Mouse (Mus musculus) adrenal gland, adult 2 months (tissue): ENCODE measurements around the gene Nkain4. TPM values are rescaled to one million over a fixed set of nuclear protein-coding genes. Genes with fewer than 3 reads are reported as not detected.

ENCODE experiments used
- DNase-seq: peaks from one replicate; pipeline ENCODE4 v3.0.0; 2021
- long read RNA-seq: library from polyadenylated mRNA; stranded (forward); transcript quantifications from one replicate; pipeline ENCODE4 v2.0.0, GENCODE M21; 2021
- polyA plus RNA-seq: library from polyadenylated mRNA; depleted of rRNA; stranded (reverse); fragments of >200 nt; gene quantifications from 2 replicates; pipeline ENCODE4 v1.2.3, GENCODE M21; 2012; rRNA removed
- total RNA-seq, 2 experiments: library from RNA; stranded (reverse); gene quantifications; 2 replicates each; pipeline ENCODE4 v1.2.3; 2021

Nkain4 gene
- total RNA-seq (1 to 10 TPM; 5.0 to 9.5 TPM), polyA plus RNA-seq (11.9 and 14.3 TPM in 2 replicates)
- long read RNA-seq, partial matches to known transcripts, result 0 of 2 reads
- long read RNA-seq, other reads (novel, unspliced or antisense), result 0 of 2 reads

- peak; percentile 41 for DNase-seq
These were observed at the start of gene Nkain4 for GRCm38 (mm10) chr2:180954061-180955047. TSS of gene Nkain4 (minus strand) at chr2:180954699.

GRCm38 (mm10) chr2:180996905-180997304 is 42.4 kb upstream of the Nkain4 start:
- DNase-seq, result no peak

- DNase-seq, result peak; percentile 50
These were observed 41.9 kb upstream of the Nkain4 start for GRCm38 (mm10) chr2:180996436-180996835.

- DNase-seq, result no peak
These were observed 41.0 kb upstream of the Nkain4 start for GRCm38 (mm10) chr2:180995457-180995856.

GRCm38 (mm10) chr2:180994360-180994759 is 39.9 kb upstream of the Nkain4 start:
- peak; percentile 45 for DNase-seq

GRCm38 (mm10) chr2:180990347-180990746 is 35.8 kb upstream of the Nkain4 start:
- DNase-seq, result no peak

- DNase-seq, result no peak
These were observed 34.4 kb upstream of the Nkain4 start for GRCm38 (mm10) chr2:180988948-180989347.

GRCm38 (mm10) chr2:180988347-180988913 is 33.9 kb upstream of the Nkain4 start:
- DNase-seq, result no peak

- DNase-seq, result no peak
These were observed 33.0 kb upstream of the Nkain4 start for GRCm38 (mm10) chr2:180987432-180988030.

GRCm38 (mm10) chr2:180987001-180987400 is 32.5 kb upstream of the Nkain4 start:
- no peak for DNase-seq

GRCm38 (mm10) chr2:180986449-180986848 is 31.9 kb upstream of the Nkain4 start, which contains the start of gene Col20a1:
TSS of gene Col20a1 (plus strand) at chr2:180986535.
- no peak for DNase-seq

GRCm38 (mm10) chr2:180985635-180986034 is 31.1 kb upstream of the Nkain4 start:
- DNase-seq, result no peak

GRCm38 (mm10) chr2:180981133-180981532 is 26.6 kb upstream of the Nkain4 start:
- no peak for DNase-seq

GRCm38 (mm10) chr2:180967010-180967763 is 12.7 kb upstream of the Nkain4 start, which contains the start of gene Arfgap1:
TSS of gene Arfgap1 (plus strand) at chr2:180967225.
- DNase-seq, result peak; percentile 96

GRCm38 (mm10) chr2:180966092-180966882 is 11.8 kb upstream of the Nkain4 start:
- no peak for DNase-seq

GRCm38 (mm10) chr2:180963956-180964355 is 9.5 kb upstream of the Nkain4 start:
- DNase-seq, result peak; percentile 83

GRCm38 (mm10) chr2:180962616-180963308 is 8.3 kb upstream of the Nkain4 start:
- DNase-seq, result peak; percentile 58

- no peak for DNase-seq
These were observed 5.7 kb upstream of the Nkain4 start for GRCm38 (mm10) chr2:180960187-180960586.

GRCm38 (mm10) chr2:180959605-180960004 is 5.1 kb upstream of the Nkain4 start:
- no peak for DNase-seq

- DNase-seq, result no peak
These were observed 861 bp downstream of the Nkain4 start for GRCm38 (mm10) chr2:180953638-180954037.
